Mouse (Mus musculus) adipocyte (in vitro differentiated cells): ENCODE results near the gene Gm20736.
"Not testable (repeated sequence)": the region's sequence is repeated elsewhere in the genome, so short reads cannot be mapped to it uniquely, and the experiment has no call there.

Source experiments
- DNase-seq: peaks from one replicate; pipeline ENCODE4 v3.0.0-alpha.2; 2016; ENCODE audit warnings: low spot score

Gm20736 gene

GRCm38 (mm10) chrY:65377390-65377789, at the start of gene Gm20736:
Gene Gm20736, plus strand, starts transcription at chrY:65377690.
- DNase-seq, result not testable (repeated sequence)
